ENCODE assay signal across 8 mouse cellular contexts in the genomic region with DNA sequence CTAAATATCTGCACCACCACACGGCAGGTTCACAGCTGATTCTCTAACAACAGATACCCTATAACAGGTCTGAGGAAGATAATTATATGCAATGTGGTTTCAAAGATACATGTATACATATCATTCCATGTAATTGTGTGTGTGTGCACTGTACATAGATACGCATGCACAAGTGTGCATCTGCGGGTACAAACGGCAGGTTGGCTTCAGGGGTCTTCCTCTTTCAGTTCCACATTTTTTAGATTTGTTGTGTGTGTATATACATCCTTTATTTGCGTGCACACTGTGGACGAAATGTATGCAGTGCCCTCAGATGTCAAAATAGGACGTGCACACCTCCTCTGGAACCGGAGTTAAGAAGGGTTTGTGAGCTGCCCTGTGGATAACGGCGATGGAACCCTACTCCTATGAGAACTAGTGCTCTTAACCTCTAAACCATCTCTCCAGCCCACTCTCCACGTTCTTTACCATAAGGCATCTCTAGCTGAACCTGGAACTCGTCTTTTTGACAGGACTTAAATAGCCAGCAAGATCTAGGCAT. TPM values are rescaled to one million over a fixed set of nuclear protein-coding genes. Genes with fewer than 3 reads are reported as not detected.
DNase-seq lines count a peak whose midpoint lies in the region; ATAC-seq and TF ChIP-seq lines count a peak whose summit lies in the region.

No protein-coding gene starts in this region.

- H3K4me3 ChIP-seq in layer of hippocampus, adult 2 months = no peak overlapping the region; the same call in 1 of the 2 replicates
- no peak overlapping the region for H3K4me3 ChIP-seq in forebrain, embryonic 11.5 days (ENCODE audit: low read depth, low read length)
- H3K4me3 ChIP-seq in limb, embryonic 13.5 days = no peak overlapping the region
- H3K4me3 ChIP-seq in neural tube, embryonic 13.5 days = peak overlapping the region; percentile 87

- WGBS in forebrain, embryonic 11.5 days = 86% methylated on average over 12 of the region's 12 CpGs
- WGBS in limb, embryonic 13.5 days = 82% methylated on average over 12 of the region's 12 CpGs
- 87% methylated on average over 12 of the region's 12 CpGs for WGBS in neural tube, embryonic 13.5 days

- H3K9me3 ChIP-seq in forebrain, embryonic 11.5 days (ENCODE audit: control insufficient read depth, low read length) = no peaks in the 10 kb centered on the region
- H3K9me3 ChIP-seq in limb, embryonic 13.5 days = no peaks in the 10 kb centered on the region
- H3K9me3 ChIP-seq in neural tube, embryonic 13.5 days = no peaks in the 10 kb centered on the region

- H3K27ac ChIP-seq in layer of hippocampus, adult 2 months = peak overlapping the region; percentile 97; the same call in 1 of the 2 replicates
- no peak overlapping the region for H3K27ac ChIP-seq in forebrain, embryonic 11.5 days (ENCODE audit: low read depth, low read length)
- H3K27ac ChIP-seq in limb, embryonic 13.5 days = no peak overlapping the region
- H3K27ac ChIP-seq in neural tube, embryonic 13.5 days (replicated peaks) = 0 out of 2 replicates have a peak overlapping the region, but pooled peaks have one; percentile 11

- no peaks in the 10 kb centered on the region for H3K27me3 ChIP-seq in forebrain, embryonic 11.5 days (ENCODE audit: control insufficient read depth, insufficient read depth, low read length)
- no peaks in the 10 kb centered on the region for H3K27me3 ChIP-seq in limb, embryonic 13.5 days
- no peaks in the 10 kb centered on the region for H3K27me3 ChIP-seq in neural tube, embryonic 13.5 days

- H3K4me1 ChIP-seq in forebrain, embryonic 11.5 days (replicated peaks; ENCODE audit: control insufficient read depth, insufficient read depth, low read length) = peaks cover 4% of the 10 kb centered on the region; the same call in 1 of the 2 replicates
- peaks cover 19% of the 10 kb centered on the region for H3K4me1 ChIP-seq in limb, embryonic 13.5 days
- H3K4me1 ChIP-seq in neural tube, embryonic 13.5 days (replicated peaks) = peaks cover 16% of the 10 kb centered on the region

- no peak for TF ChIP-seq CTCF in layer of hippocampus, adult 2 months (conservative IDR thresholded peaks at IDR 0.05)

- H3K9ac ChIP-seq in forebrain, embryonic 11.5 days (ENCODE audit: low read length) = no peak overlapping the region
- no peak overlapping the region for H3K9ac ChIP-seq in limb, embryonic 13.5 days
- no peak overlapping the region for H3K9ac ChIP-seq in neural tube, embryonic 13.5 days

- DNase-seq in layer of hippocampus, adult 2 months (ENCODE audit: low spot score in 2 of 2) = no peak
- DNase-seq in layer of hippocampus, adult 8-10 months (ENCODE audit: low spot score in 2 of 2) = no peak
- DNase-seq in forebrain, embryonic 11.5 days (ENCODE audit: low spot score) = no peak
- no peak for DNase-seq in urinary bladder, adult 18-20 months (ENCODE audit: low spot score in 2 of 2)
- no peak for DNase-seq in adrenal gland, postnatal 14 days

- no peak overlapping the region for H3K4me2 ChIP-seq in forebrain, embryonic 11.5 days (ENCODE audit: low read depth, low read length, severe bottlenecking)
- peak overlapping the region; percentile 21; the same call in 1 of the 2 replicates for H3K4me2 ChIP-seq in limb, embryonic 13.5 days (replicated peaks)
- peak overlapping the region; percentile 75; the same call in 1 of the 2 replicates for H3K4me2 ChIP-seq in neural tube, embryonic 13.5 days

- H3K36me3 ChIP-seq in forebrain, embryonic 11.5 days (ENCODE audit: control insufficient read depth, insufficient read depth, low read length) = peaks cover 5% of the 10 kb centered on the region
- H3K36me3 ChIP-seq in limb, embryonic 13.5 days = peaks cover 23% of the 10 kb centered on the region
- H3K36me3 ChIP-seq in neural tube, embryonic 13.5 days = peaks cover 24% of the 10 kb centered on the region

- peak; percentile 47; the same call in 1 of the 2 replicates for ATAC-seq in forebrain, embryonic 11.5 days (replicated peaks; ENCODE audit: low FRiP score)
- ATAC-seq in limb, embryonic 13.5 days (ENCODE audit: low FRiP score, low read depth) = no peak
- no peak; the same call in 1 of the 2 replicates for ATAC-seq in neural tube, embryonic 13.5 days (ENCODE audit: low read depth)
- no peak for ATAC-seq in cerebellum, adult (ENCODE audit: insufficient number of reproducible peaks, low FRiP score, low TSS enrichment)

RNA-seq across cellular contexts. Expression of gene Nsmce4a, which starts 25.2 kb away (rescaled TPM):
- total RNA-seq in layer of hippocampus, adult 2 months (2021) = 10 to 100 TPM; 41.8 to 42.2 TPM
- 10 to 100 TPM; 42.0 to 45.3 (median 43.3) TPM for total RNA-seq in layer of hippocampus, adult 8-10 months (2022)
- polyA plus RNA-seq in forebrain, embryonic 11.5 days (2014; fragmentation: Nextera tagmentation; extraction: Ambion mirVana) = 211 and 215 TPM in 2 replicates
- 163 and 167 TPM in 2 replicates for polyA plus RNA-seq in limb, embryonic 13.5 days (2015; fragmentation: Nextera tagmentation; extraction: Ambion mirVana)
- 104 and 107 TPM in 2 replicates for polyA plus RNA-seq in neural tube, embryonic 13.5 days (2015; fragmentation: Nextera tagmentation; extraction: Ambion mirVana)
- 59.6 and 66.0 TPM in 2 replicates for total RNA-seq in adrenal gland, postnatal 14 days (2021)

RNA-seq across cellular contexts. Expression of gene Ate1, which starts 27.5 kb away (rescaled TPM):
- total RNA-seq in layer of hippocampus, adult 2 months (2021) = 10 to 100 TPM; 71.0 to 72.3 TPM
- total RNA-seq in layer of hippocampus, adult 8-10 months (2022) = 10 to 100 TPM; 71.4 to 86.7 (median 76.9) TPM
- polyA plus RNA-seq in forebrain, embryonic 11.5 days (2014; fragmentation: Nextera tagmentation; extraction: Ambion mirVana) = 57.5 and 59.7 TPM in 2 replicates
- polyA plus RNA-seq in limb, embryonic 13.5 days (2015; fragmentation: Nextera tagmentation; extraction: Ambion mirVana) = 56.4 and 59.1 TPM in 2 replicates
- polyA plus RNA-seq in neural tube, embryonic 13.5 days (2015; fragmentation: Nextera tagmentation; extraction: Ambion mirVana) = 90.9 and 99.1 TPM in 2 replicates
- 35.5 and 38.9 TPM in 2 replicates for total RNA-seq in adrenal gland, postnatal 14 days (2021)

RNA-seq across cellular contexts. Expression of gene Tacc2, which starts 29.5 kb away (rescaled TPM):
- total RNA-seq in layer of hippocampus, adult 2 months (2021) = 10 to 100 TPM; 79.5 to 82.0 TPM
- total RNA-seq in layer of hippocampus, adult 8-10 months (2022) = 10 to 100 TPM; 73.3 to 82.8 (median 79.4) TPM
- polyA plus RNA-seq in forebrain, embryonic 11.5 days (2014; fragmentation: Nextera tagmentation; extraction: Ambion mirVana) = 47.4 and 50.8 TPM in 2 replicates
- 35.1 and 39.3 TPM in 2 replicates for polyA plus RNA-seq in limb, embryonic 13.5 days (2015; fragmentation: Nextera tagmentation; extraction: Ambion mirVana)
- 76.7 and 77.9 TPM in 2 replicates for polyA plus RNA-seq in neural tube, embryonic 13.5 days (2015; fragmentation: Nextera tagmentation; extraction: Ambion mirVana)
- total RNA-seq in adrenal gland, postnatal 14 days (2021) = 25.5 and 27.4 TPM in 2 replicates

Comparison
In these comparisons a context has a peak if more than half of its experiments do, and no peak if none do; other contexts are left out.
1. H3K27ac ChIP-seq: peak in layer of hippocampus, adult 2 months (single experiment) and neural tube, embryonic 13.5 days (single experiment); none in forebrain, embryonic 11.5 days (single experiment) and limb, embryonic 13.5 days (single experiment).